Mouse (Mus musculus) CH12.LX (cell line): ENCODE results near the gene Gm9964. TPM values are rescaled to one million over a fixed set of nuclear protein-coding genes. Genes with fewer than 3 reads are reported as not detected.
A peak's percentile ranks its signal among the peaks of the same experiment; 100 is the strongest.

Source experiments
- DNase-seq: peaks from one replicate; pipeline ENCODE4 v3.0.0-alpha.2; 2013; ENCODE audit errors: extremely low read depth
- H3K27ac ChIP-seq: 2 replicates; pipeline ENCODE4 v1.5.1; 2012; ENCODE audit warnings: low read depth, mild to moderate bottlenecking, control low read depth, moderate library complexity; ENCODE audit not compliant: insufficient read depth
- H3K27me3 ChIP-seq: replicated peaks from 2 replicates; pipeline ENCODE3; 2012; ENCODE audit warnings: inconsistent platforms
- H3K36me3 ChIP-seq, 2 experiments: replicated peaks in 1 of 2; 2 replicates each; pipeline versions ENCODE3 to v1.6.1; 2012; ENCODE audit warnings: inconsistent platforms in 1 of 2, low read length in 1 of 2, mild to moderate bottlenecking in 1 of 2, mixed read lengths in 1 of 2, moderate library complexity in 1 of 2; ENCODE audit not compliant: control insufficient read depth in 1 of 2, insufficient read depth in 1 of 2
- H3K4me1 ChIP-seq, 2 experiments: 2 replicates each; pipeline ENCODE4 v1.6.1; 2012; ENCODE audit warnings: inconsistent platforms in 1 of 2, moderate library complexity in 1 of 2; ENCODE audit not compliant: insufficient read depth in 2 of 2, control insufficient read depth in 1 of 2
- H3K4me2 ChIP-seq: 2 replicates; pipeline ENCODE4 v1.6.1; 2012; ENCODE audit warnings: low read depth, mild to moderate bottlenecking, control low read depth; ENCODE audit not compliant: poor library complexity, insufficient read depth, severe bottlenecking
- H3K4me3 ChIP-seq, 3 experiments: fragments of 150-350 bp in 1 of 3; sonication (generic) in 1 of 3; replicated peaks in 1 of 3; 2 replicates each; pipeline versions ENCODE3 to v1.5.1; 2011 to 2012; ENCODE audit warnings: low read depth in 2 of 3, low read length in 2 of 3, mild to moderate bottlenecking in 2 of 3, moderate library complexity in 2 of 3, control low read depth in 1 of 3, improper control_type of control experiment in 1 of 3, inconsistent platforms in 1 of 3, mixed read lengths in 1 of 3; ENCODE audit not compliant: poor library complexity in 1 of 3
- H3K79me2 ChIP-seq: replicated peaks from 2 replicates; pipeline ENCODE4 v1.6.1; 2012; ENCODE audit warnings: mild to moderate bottlenecking, moderate library complexity; ENCODE audit not compliant: control insufficient read depth, poor library complexity, insufficient read depth, severe bottlenecking; ENCODE audit errors: extremely low read depth
- H3K9ac ChIP-seq: 2 replicates; pipeline ENCODE4 v1.6.1; 2012; ENCODE audit warnings: low read depth, mild to moderate bottlenecking, control low read depth, moderate library complexity; ENCODE audit not compliant: insufficient read depth
- H3K9me3 ChIP-seq: replicated peaks from 2 replicates; pipeline ENCODE3; 2012; ENCODE audit warnings: low read length, inconsistent platforms, mixed read lengths
- BHLHE40 ChIP-seq: IDR thresholded peaks from 2 replicates; pipeline ENCODE4 v1.6.1; 2011; ENCODE audit warnings: mild to moderate bottlenecking, low read depth, low read length, improper control_type of control experiment
- CTCF ChIP-seq, 2 experiments: IDR thresholded peaks in 1 of 2; conservative IDR thresholded peaks in 1 of 2; 2 replicates each; pipeline ENCODE4 v1.5.1; 2011 to 2012; ENCODE audit warnings: low read depth in 2 of 2, low read length in 2 of 2, improper control_type of control experiment in 1 of 2, inconsistent platforms in 1 of 2, mild to moderate bottlenecking in 1 of 2, moderate library complexity in 1 of 2
- E2F4 ChIP-seq: IDR thresholded peaks from 2 replicates; pipeline ENCODE4 v1.6.1; 2011; ENCODE audit warnings: low read depth, low read length, improper control_type of control experiment; ENCODE audit not compliant: insufficient replicate concordance
- ELF1 ChIP-seq: IDR thresholded peaks from 2 replicates; pipeline ENCODE4 v1.6.1; 2014; ENCODE audit warnings: low read depth, mild to moderate bottlenecking, inconsistent platforms, low read length, improper control_type of control experiment
- IRF4 ChIP-seq: IDR thresholded peaks from 2 replicates; pipeline ENCODE4 v1.6.1; 2014; ENCODE audit warnings: low read depth, mild to moderate bottlenecking, inconsistent platforms, low read length, improper control_type of control experiment
- JUN ChIP-seq: IDR thresholded peaks from 2 replicates; pipeline ENCODE4 v1.6.1; 2011; ENCODE audit warnings: low read depth, mild to moderate bottlenecking, low read length, improper control_type of control experiment, moderate library complexity; ENCODE audit not compliant: insufficient read depth
- KAT2A ChIP-seq: IDR thresholded peaks from 2 replicates; pipeline ENCODE4 v1.6.1; 2012; ENCODE audit warnings: low read length, improper control_type of control experiment, inconsistent platforms; ENCODE audit not compliant: insufficient replicate concordance
- MYC ChIP-seq: IDR thresholded peaks from 2 replicates; pipeline ENCODE4 v1.6.1; 2011; ENCODE audit warnings: low read depth, mild to moderate bottlenecking, improper control_type of control experiment, low read length
- POLR2AphosphoS2 ChIP-seq: IDR thresholded peaks from 2 replicates; pipeline ENCODE4 v1.6.1; 2011; ENCODE audit warnings: low read depth, low read length, improper control_type of control experiment
- RAD21 ChIP-seq: IDR thresholded peaks from 2 replicates; pipeline ENCODE4 v1.6.1; 2011; ENCODE audit warnings: low read depth, mild to moderate bottlenecking, low read length, improper control_type of control experiment, moderate library complexity
- SMC3 ChIP-seq: IDR thresholded peaks from 2 replicates; pipeline ENCODE4 v1.6.1; 2011; ENCODE audit warnings: low read depth, low read length, improper control_type of control experiment
- ZC3H11A ChIP-seq: IDR thresholded peaks from 2 replicates; pipeline ENCODE4 v1.6.1; 2012; ENCODE audit warnings: low read depth, mild to moderate bottlenecking, inconsistent platforms, low read length, improper control_type of control experiment
- ZKSCAN1 ChIP-seq: IDR thresholded peaks from 2 replicates; pipeline ENCODE4 v1.6.1; 2012; ENCODE audit warnings: low read depth, inconsistent platforms, low read length, improper control_type of control experiment, borderline replicate concordance
- dilution Hi-C: fragments of 300-500 bp; cut with MboI; formaldehyde crosslinking; loops from 2 replicates; pipeline ENCODE4 v1.14.3; 2020; ENCODE audit warnings: low sequenced_read_pairs; ENCODE audit not compliant: extremely low pct_unique_long_range_greater_than_20kb, extremely low pct_ligation_motif_present
- in situ Hi-C: fragments of 300-500 bp; cut with MboI; formaldehyde crosslinking; loops from 3 replicates; pipeline ENCODE4 v1.14.3; 2019; ENCODE audit warnings: low sequenced_read_pairs, low pct_ligation_motif_present, low pct_unique_long_range_greater_than_20kb, mixed read lengths
- polyA plus RNA-seq: library from polyadenylated mRNA; unstranded; fragments of >175 nt; gene quantifications from 2 replicates; pipeline ENCODE4 v1.2.1, GENCODE M21; 2012; ENCODE audit warnings: low read depth; ENCODE audit not compliant: insufficient read length
- total RNA-seq, 2 experiments: library from RNA; depleted of rRNA; stranded (reverse); fragments of 300-350 nt in 1 of 2; fragments of >200 nt in 1 of 2; gene quantifications; 2 replicates each; pipeline ENCODE4 v1.2.3; 2012 to 2014

Gm9964 gene
- total and polyA plus RNA-seq, 3 experiments = not detected

GRCm38 (mm10) chr11:79290473-79290872, 6.2 kb downstream of the Gm9964 start:
- Histone ChIP-seq H3K27me3 (no peaks in the 10 kb centered on the region), H3K4me2 (no peak overlapping the region), H3K79me2 (no peaks in the 10 kb centered on the region), H3K27ac (no peak overlapping the region), H3K4me1 (peaks cover 14 to 46% of the 10 kb centered on the region in 2 experiments; a peak in 3 of 4 replicates), H3K9me3 (peaks cover 2% of the 10 kb centered on the region), H3K4me3 (no peak overlapping the region), H3K9ac (no peak overlapping the region), H3K36me3 (no peaks in the 10 kb centered on the region)
- dilution Hi-C loops = no loop called here
- DNase-seq = peak; percentile 54
- in situ Hi-C loops = loop anchor here (5.0 kb wide), 3 partner anchors 33 to 328 kb away; no protein-coding TSS in a partner anchor
- peak; percentile 83 for TF ChIP-seq SMC3
- peak in 1 of 2 experiments; percentile 87; a peak in 3 of 4 replicates for TF ChIP-seq CTCF (conservative IDR thresholded peaks at IDR 0.05 in 1 of 2, IDR thresholded peaks at IDR 0.05 in 1 of 2; ENCODE audit: low read depth in 2 of 2, low read length in 2 of 2)
- TF ChIP-seq MYC = peak; percentile 80; the same call in 1 of the 2 replicates
- TF ChIP-seq BHLHE40 = no peak
- no peak for TF ChIP-seq JUN
- peak; percentile 21; the same call in 1 of the 2 replicates for TF ChIP-seq IRF4
- peak; percentile 89 for TF ChIP-seq RAD21
- TF ChIP-seq ELF1 = 0 out of 2 replicates have a peak, but pooled peaks have one; percentile 20
- no peak for TF ChIP-seq ZKSCAN1

DNA sequence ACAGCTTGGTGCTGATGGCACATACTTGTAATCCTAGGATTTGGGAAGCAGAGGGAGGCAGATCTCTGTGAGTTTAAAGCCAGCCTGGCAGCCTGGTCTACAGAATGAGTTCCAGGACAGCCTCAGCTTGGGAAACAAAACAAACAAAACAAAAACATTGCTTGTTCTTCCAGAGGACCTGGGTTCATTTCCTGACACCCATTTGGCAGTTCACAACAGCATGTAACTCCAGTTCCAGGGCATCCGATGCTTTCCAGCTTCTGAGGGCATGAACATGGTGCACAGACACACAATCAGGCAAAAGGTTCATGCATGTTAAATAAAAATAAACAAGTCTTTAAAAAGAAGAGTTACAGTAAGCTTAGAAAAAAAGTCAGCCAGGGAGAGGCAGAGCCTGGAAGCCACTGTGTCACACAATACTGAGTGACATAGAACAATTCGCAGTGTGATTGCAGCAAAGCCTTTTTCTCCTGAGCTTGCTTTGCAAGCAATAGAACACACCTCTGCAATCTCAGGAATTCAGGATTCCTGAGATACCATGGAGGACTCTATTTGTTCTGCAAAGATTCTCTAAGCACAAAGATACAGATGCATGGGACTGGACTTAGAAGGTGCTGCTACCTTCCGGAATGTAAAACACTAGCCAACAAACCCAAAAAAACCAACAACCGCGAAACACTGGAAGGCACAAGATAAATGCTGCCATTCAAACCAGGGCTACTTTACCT, 7.6 kb downstream of the Gm9964 start:
- no peaks in the 10 kb centered on the region for H3K27me3 ChIP-seq
- H3K27ac ChIP-seq = no peak overlapping the region
- in situ Hi-C loops (no loop called here), dilution Hi-C loops (no loop called here)
- no peak overlapping the region for H3K4me3 ChIP-seq
- H3K9me3 ChIP-seq = peaks cover 2% of the 10 kb centered on the region
- no peaks in the 10 kb centered on the region for H3K79me2 ChIP-seq
- no peak overlapping the region for H3K4me2 ChIP-seq
- TF ChIP-seq POLR2AphosphoS2 = no peak
- TF ChIP-seq ZC3H11A = no peak
- no peak for TF ChIP-seq KAT2A
- no peak for TF ChIP-seq E2F4
- TF ChIP-seq CTCF (conservative IDR thresholded peaks at IDR 0.05 in 1 of 2, IDR thresholded peaks at IDR 0.05 in 1 of 2; ENCODE audit: low read depth in 2 of 2, low read length in 2 of 2) = no peak
- H3K36me3 ChIP-seq = no peaks in the 10 kb centered on the region
- no peak overlapping the region for H3K9ac ChIP-seq
- H3K4me1 ChIP-seq = peaks cover 14 to 46% of the 10 kb centered on the region in 2 experiments; a peak in 3 of 4 replicates
- DNase-seq = no peak
